Mouse (Mus musculus) cerebellum, postnatal 4 days (tissue): ENCODE data around the gene AC124108.1.
"Not testable (repeated sequence)": the region's sequence is repeated elsewhere in the genome, so short reads cannot be mapped to it uniquely, and the experiment has no call there.

Experiments
- DNase-seq, 2 experiments: peaks; one replicate each; pipeline ENCODE4 v3.0.0; 2022; ENCODE audit warnings: low spot score in 2 of 2, mixed read lengths in 1 of 2

Gene AC124108.1

DNA sequence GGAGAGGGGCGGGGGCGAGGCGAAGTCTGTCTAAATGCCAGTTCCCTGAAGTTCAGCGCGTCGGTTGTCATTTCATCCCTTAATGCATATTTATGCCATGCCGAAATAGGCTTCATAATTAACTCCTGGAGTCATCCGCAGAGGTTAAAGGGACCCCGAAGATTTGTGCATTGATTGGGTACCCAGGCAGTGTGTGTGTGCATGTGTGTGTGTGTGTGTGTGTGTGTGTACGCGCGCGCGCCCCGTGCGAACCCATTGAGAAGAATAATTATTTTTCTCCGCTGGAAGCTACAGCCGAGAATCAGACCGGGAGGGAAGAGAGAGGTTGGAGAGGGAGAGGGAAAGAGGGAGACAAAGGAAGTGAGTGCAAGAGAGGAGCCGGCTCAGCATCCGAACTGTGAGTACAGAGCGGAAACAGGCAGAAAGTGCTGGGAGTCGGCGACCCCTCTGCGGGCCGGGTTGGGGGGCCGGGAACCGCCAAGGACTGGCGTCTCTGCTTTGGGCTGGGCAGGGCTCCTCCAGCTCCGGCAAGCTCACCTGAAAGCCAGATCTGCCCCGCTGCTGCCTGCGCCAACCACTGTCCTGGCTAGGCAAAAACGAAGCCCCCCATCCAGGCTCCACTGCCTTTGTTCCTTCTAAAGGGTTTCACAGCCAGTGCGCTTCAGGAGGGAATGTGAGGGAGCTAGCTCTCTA lies at the start of gene AC124108.1, which contains the start of gene Lemd1:
AC124108.1 (plus strand) TSS at position 365 of the 693 bp plus-strand sequence.
Lemd1 (plus strand) TSS at position 339 of the 693 bp plus-strand sequence.
- DNase-seq, result no peak

DNA sequence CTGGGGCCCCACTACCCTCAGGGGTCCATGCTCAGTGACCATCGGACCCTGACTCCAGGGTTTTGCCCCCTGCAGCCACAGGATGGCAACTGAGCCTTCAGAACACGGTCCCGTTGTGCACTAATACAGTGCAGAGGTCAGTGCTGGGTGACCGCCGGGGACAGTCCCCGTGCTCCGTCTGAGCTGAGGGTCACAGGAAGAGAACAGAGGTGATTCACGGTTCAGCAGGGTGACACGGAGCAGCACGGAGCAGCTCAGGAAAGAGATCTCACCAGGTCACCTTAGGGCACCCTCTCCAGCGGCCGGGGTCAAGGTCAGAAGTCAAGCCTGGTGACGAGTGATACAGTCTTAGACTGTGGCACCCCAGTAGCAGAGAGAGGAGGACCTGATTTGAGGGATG lies 49.5 kb upstream of the AC124108.1 start:
- no peak for DNase-seq

DNA sequence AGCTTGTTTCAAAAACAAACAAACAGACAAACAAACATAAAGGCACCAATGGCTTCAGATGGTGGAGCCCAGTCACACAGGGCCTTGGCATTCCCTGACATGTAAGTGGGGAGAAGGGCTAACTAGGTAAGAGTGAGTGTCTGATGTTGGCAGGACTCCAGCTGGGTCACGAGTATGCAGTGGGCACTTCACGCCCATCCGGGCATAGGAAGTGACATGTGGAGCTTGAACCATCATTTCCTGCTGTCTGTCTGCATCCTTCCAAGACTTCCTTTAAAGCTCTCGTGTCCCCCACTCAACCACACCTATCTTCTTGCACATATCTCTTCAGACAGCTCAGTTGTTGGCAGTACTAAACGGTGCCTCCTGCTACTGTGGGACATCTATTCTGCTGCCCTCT lies 48.2 kb upstream of the AC124108.1 start:
- no peak for DNase-seq

- DNase-seq, result no peak
Measured at GRCm38 (mm10) chr1:132143730-132144129, 47.5 kb upstream of the AC124108.1 start.

DNA sequence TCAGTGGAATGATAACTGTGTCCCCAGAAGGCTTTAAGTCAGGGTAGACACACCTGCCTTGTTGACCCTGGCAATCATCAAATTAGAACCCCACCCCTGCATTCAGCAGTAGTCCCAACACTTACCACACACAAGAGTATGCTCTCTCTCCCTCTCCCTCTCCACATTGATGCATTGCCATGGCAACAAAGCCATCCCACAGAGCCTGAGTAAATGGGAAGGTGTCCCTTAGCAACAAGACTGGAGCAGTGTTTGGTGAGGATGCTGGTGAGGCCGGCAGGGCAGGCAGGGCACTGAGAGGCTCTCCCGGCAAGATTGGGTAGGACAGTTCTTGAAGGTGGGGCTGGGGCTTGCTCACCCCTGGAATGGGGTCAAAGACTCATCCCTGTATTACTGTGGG lies 47.0 kb upstream of the AC124108.1 start:
- DNase-seq, result no peak

DNA sequence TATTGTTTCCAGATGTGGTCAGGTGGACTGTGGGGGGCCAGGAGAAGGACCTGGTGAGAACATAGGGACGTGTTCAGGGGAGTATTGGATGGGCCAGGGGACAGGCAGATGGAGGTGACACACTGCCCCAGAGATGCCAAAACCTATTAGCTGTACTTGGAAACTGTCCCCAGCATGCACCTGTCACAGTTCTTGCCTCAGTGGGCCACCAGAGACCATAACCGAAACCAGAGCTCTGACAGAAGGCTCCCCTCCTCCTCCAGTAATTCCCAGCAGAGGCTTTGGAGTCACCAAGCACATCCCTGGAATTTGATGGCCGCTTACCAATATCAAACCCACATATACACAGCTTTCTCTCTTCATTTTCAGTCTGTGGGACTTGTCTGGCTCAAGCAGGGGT lies 46.4 kb upstream of the AC124108.1 start:
- no peak for DNase-seq

DNA sequence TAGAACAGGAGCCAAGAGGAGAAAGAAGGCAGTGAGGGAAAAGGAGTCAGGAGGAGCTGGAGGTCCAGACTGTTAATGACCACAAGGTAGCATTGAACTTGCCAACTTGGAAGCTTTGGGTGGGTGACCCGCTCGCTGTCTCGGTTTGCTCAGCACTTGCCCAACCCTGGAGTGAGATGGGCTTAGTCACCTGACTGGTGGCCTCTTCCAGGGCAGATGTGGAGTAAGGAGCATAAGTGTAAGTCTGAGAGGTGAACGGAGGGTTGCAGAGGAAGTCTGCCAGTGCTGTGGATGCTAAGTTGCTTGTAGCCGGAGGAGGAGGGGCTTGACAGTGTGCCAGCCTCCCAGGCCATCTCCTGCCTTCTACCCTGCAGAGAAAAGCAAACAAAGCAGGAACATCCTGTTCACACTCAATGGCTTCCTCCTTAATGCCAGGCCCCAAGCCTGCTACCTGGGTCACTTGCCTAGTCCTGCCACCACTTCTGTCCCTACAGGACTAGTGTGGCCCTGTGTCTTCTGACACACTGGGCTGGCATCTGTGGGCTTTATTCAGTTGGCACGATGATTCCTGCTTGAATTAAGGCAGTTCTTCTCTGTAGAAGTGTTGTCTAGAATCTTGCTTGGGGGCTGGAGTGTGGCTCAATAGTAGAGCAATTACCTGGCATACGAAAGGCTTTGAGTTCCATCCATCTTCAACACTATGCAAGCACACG lies 45.1 kb upstream of the AC124108.1 start:
- DNase-seq, result no peak

DNA sequence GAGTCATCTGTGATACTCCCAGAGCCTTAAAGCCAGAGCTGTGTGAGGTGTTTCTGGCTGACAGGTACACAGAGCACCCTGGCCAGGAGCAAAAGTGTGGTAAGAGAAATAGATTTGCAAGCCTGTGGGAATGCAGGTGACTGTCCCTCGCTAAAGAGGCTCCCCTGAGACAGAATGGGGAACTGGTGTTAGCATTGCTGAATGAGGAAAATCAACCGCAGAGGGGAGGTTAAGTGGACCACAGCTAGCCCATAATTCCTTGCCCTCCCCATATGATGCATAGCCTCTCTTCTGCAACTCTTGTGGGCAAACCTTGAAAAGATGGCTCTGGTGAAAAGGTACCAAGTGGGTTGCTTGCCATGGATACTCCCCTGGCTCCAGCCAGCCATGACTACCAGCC lies 41.8 kb upstream of the AC124108.1 start:
- no peak for DNase-seq

DNA sequence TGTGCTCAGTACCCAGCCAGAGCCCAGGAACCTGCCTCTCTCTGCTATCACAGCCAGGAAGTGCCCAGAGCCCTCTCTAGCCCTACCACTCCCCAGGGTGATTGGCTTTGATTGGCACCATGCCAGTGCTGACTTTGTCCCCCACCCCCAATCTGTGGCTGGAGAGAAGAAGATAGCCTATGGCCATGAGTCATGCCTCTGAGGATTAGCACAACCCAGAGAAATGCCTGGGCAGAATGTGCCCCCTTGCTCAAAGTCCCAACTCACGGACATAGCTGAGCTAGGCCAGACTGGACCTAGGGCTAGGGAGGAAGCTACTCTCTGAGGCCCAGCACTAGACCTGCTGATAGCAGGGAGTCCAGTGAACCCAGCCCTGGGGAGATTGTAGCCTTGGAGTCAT lies 41.1 kb upstream of the AC124108.1 start:
- DNase-seq, result no peak

- DNase-seq, result no peak
Measured at GRCm38 (mm10) chr1:132150817-132151601, 40.2 kb upstream of the AC124108.1 start.

DNA sequence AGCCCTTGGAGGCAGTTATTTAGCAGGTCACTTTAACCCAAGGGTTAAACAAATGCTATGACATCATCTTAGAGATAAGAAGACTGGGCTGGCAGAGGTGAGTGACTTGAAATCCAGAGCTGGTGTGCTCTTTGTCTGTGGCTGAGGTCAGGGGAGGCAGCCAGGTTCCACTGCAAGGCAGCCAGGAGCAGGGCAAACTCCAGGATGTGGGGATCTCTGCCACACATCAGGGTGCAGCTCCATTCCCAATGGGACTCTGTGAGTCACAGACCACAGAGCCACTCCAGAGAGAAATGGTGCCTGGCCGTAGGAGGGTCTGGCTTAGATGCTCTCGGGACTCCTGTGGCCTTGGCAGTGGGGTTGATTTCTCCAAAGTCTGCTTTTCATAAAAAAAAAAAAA lies 39.3 kb upstream of the AC124108.1 start:
- DNase-seq, result no peak

GRCm38 (mm10) chr1:132153086-132153690 lies 38.1 kb upstream of the AC124108.1 start:
- no peak for DNase-seq

DNA sequence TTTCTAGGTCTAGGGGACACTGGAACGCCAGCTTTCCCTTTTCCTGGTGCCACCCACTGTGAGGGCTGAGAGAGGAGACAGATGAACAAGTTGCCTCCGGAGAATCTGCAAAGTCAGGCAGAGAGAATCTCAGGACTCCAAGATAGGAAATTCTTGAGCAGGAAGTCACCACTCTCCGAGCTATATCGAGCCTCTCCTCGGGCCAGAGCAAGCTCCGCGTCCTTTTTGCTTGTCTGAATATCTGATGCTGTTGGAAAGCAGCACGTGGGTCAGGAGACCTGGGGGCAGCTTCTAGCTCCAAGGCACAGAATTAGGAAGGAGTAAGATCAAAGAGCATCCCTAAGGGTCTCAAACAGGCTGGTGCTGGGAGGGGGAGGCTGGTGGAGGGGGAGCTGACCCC lies 37.6 kb upstream of the AC124108.1 start:
- DNase-seq, result no peak

DNA sequence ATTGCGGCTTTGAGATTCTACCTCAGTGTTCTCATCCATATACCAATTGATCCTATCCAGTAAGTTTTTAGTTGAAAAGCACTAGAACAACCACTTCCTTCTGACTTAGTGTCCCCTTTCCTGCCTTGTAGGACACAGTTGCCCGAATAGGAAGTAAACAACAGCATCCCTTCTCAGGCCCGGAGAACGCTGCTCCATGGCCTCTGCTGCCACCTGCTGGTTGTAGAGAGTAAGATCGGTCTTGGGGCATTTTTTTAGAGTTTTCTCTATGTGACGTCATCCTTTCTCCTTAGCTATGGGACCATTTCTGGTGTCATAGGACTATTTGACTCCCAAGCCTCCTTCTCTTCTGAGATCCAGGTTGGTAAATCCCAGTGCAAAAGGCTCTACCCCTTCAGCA lies 35.5 kb upstream of the AC124108.1 start:
- peak; percentile 69 to 80 for DNase-seq

DNA sequence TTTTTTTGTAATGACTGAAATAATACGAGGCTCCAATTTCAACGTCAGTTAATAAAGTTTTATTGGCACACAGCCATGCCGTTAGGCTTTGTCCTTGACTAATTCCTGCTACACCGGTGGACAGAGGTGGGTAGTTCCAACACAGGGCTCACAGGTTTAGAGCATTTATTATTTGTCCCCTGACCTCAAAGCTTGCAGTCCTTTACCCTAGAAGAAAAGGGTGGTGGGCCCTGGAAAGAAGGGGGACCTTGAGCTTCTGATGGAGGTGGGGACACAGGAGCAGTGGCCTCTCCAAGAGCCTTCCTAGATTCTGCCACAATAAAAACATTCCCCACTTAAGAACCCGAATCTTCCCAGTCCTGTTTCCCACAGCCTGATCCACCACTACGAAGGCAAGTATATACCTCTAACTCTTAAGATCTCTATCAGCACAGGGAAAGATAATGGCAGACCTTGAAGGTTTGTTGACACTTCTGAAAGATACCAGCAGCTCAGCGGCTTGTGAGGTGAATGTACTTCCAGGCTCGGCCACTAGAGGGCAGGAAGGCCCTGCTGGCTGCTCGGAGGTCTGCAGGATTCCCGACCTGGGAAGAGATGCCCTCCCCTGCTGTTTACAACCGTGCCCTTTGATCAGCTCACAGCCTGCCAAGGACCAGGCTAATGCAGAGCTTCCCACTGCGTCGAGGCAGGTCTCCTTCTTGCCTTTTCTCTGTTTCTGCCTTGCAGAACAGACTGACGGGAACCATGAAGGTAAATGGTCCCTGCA lies 34.1 kb upstream of the AC124108.1 start:
- DNase-seq, result peak; percentile 97

- no peak for DNase-seq
Measured at GRCm38 (mm10) chr1:132157808-132158207, 33.4 kb upstream of the AC124108.1 start.

- DNase-seq, result no peak
Measured at GRCm38 (mm10) chr1:132158741-132159140, 32.5 kb upstream of the AC124108.1 start.

DNA sequence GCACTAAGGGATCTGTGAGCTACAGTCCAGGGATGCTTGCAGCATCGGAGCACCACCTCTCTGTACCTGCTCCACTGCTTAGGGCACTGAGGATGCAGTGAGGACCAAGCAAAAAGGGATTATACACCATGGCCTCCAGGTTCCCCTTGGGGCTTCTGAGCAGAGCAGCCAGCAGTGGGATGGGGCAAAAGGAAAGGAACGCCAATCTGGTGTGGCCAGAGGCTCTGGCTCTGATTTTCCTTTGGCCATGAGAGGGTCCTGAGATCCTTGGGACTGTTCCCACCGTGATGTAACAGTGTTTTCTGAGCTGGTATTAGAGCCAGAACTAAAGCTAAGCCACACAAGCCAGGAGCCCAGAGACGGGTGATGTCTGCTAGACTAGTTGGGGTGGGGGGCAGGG lies 31.6 kb upstream of the AC124108.1 start:
- no peak for DNase-seq

DNA sequence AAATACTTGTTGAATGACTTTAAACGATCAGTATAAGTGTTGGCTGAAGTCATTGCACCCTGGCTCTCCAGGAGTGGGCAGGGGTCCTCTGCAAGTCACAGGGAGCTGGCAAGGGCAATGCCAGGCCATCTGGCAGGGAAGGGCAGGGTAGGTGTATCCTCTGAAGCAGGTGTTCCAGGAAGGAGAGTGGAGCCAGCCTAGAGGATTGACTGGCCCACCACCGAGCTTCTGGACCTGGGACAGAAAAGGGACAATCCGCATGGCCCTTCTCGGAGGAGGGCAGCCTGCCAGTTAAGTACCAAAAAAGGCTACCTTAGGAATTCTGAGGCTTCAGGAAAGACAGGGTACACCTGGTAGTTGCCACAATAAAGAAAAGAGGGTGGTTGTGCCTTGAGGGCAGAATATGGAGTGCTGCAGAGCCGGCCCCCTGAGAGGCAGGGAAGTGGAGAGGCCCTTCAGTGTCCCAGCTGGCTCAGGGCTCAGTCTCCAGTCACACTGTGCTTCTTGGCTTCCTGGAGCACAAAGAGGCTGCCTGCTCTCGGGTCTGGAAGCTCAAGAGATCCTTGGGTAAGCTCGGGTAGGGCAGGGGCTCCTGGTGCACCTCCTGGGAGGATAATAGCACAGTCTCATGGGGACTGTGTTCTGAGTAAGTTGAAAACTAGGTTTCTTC lies 29.9 kb upstream of the AC124108.1 start:
- no peak for DNase-seq

- not testable (repeated sequence) for DNase-seq
Measured at GRCm38 (mm10) chr1:132162618-132163017, 28.6 kb upstream of the AC124108.1 start.
